17 mouse cellular contexts compared by ENCODE assay signal in genomic region chr11:102599912-102600311, GRCm38 (mm10). TPM values are rescaled to one million over a fixed set of nuclear protein-coding genes. Genes with fewer than 3 reads are reported as not detected.
DNase-seq lines count a peak whose midpoint lies in the region; ATAC-seq and TF ChIP-seq lines count a peak whose summit lies in the region.
"Had no signal": no experiment of that assay in that cellular context is flagged by ENCODE, and none has a peak within 500 bp of the region (broad histone marks: within the 10 kb centered on the region; RNA-seq: fewer than 3 reads in every experiment).

No protein-coding gene starts in this region.

- no peak overlapping the region for H3K27ac ChIP-seq in hindbrain, postnatal 0 days
- no peak overlapping the region for H3K27ac ChIP-seq in hindbrain, embryonic 14.5 days
- no peak overlapping the region for H3K27ac ChIP-seq in lung, postnatal 0 days (ENCODE audit: low read length)
- no peak overlapping the region for H3K27ac ChIP-seq in MEL (ENCODE audit: control insufficient read depth, low read depth, low read length)
- no peak overlapping the region for H3K27ac ChIP-seq in thymus, adult 2 months (ENCODE audit: control insufficient read depth, insufficient read depth, low read length)
- H3K27ac ChIP-seq: limb, embryonic 15.5 days; stomach, embryonic 15.5 days had no signal

- TF ChIP-seq RAD21 in MEL (IDR thresholded peaks at IDR 0.05; ENCODE audit: low read depth, low read length): peak; percentile 41

- no peak for TF ChIP-seq POLR2A in MEL (IDR thresholded peaks at IDR 0.05; ENCODE audit: control insufficient read depth in 1 of 2, insufficient read depth in 1 of 2, low read depth in 1 of 2, low read length in 2 of 2, poor library complexity in 1 of 2)
- no peak for TF ChIP-seq POLR2A in thymus, adult 2 months (IDR thresholded peaks at IDR 0.05; ENCODE audit: control insufficient read depth, extremely low read depth, insufficient read depth, low read length, poor library complexity)

- no peaks in the 10 kb centered on the region for H3K36me3 ChIP-seq in hindbrain, postnatal 0 days (ENCODE audit: insufficient read depth, low read length)
- H3K36me3 ChIP-seq in hindbrain, embryonic 14.5 days (replicated peaks; ENCODE audit: control insufficient read depth, insufficient read depth): no peaks in the 10 kb centered on the region
- H3K36me3 ChIP-seq in lung, postnatal 0 days (ENCODE audit: insufficient read depth, low read length): no peaks in the 10 kb centered on the region
- no peaks in the 10 kb centered on the region for H3K36me3 ChIP-seq in MEL (ENCODE audit: control insufficient read depth in 1 of 2, insufficient read depth in 2 of 2, low read length in 2 of 2)
- H3K36me3 ChIP-seq in thymus, adult 2 months (ENCODE audit: control insufficient read depth, insufficient read depth, low read length): no peaks in the 10 kb centered on the region
- H3K36me3 ChIP-seq: limb, embryonic 15.5 days; stomach, embryonic 15.5 days had no signal

- no peak overlapping the region for H3K9ac ChIP-seq in hindbrain, postnatal 0 days (replicated peaks; ENCODE audit: low read length)
- no peak overlapping the region for H3K9ac ChIP-seq in hindbrain, embryonic 14.5 days
- no peak overlapping the region for H3K9ac ChIP-seq in lung, postnatal 0 days (replicated peaks; ENCODE audit: low read depth)
- H3K9ac ChIP-seq in MEL (ENCODE audit: control insufficient read depth, low read depth, low read length, poor library complexity, severe bottlenecking): no peak overlapping the region
- H3K9ac ChIP-seq: limb, embryonic 15.5 days; stomach, embryonic 15.5 days had no signal

- no peak overlapping the region for H3K4me3 ChIP-seq in hindbrain, postnatal 0 days (ENCODE audit: low read length)
- H3K4me3 ChIP-seq in hindbrain, embryonic 14.5 days (replicated peaks; ENCODE audit: low read length): no peak overlapping the region
- H3K4me3 ChIP-seq in lung, postnatal 0 days (ENCODE audit: low read depth, low read length): no peak overlapping the region
- H3K4me3 ChIP-seq in MEL (ENCODE audit: control insufficient read depth in 1 of 2, insufficient read depth in 1 of 2, low read depth in 2 of 2, low read length in 2 of 2): no peak overlapping the region
- H3K4me3 ChIP-seq in thymus, adult 2 months (ENCODE audit: control insufficient read depth, insufficient read depth, low read length): no peak overlapping the region
- H3K4me3 ChIP-seq: erythroblast, embryonic 14.5 days; limb, embryonic 15.5 days; myocyte; stomach, embryonic 15.5 days had no signal

- peak; percentile 18 for DNase-seq in hindbrain, postnatal 0 days (ENCODE audit: low spot score)
- no peak for DNase-seq in hindbrain, embryonic 14.5 days (ENCODE audit: low spot score)
- peak; percentile 61 for DNase-seq in lung, postnatal 0 days (ENCODE audit: low spot score)
- no peak for DNase-seq in lung, postnatal 25 days (ENCODE audit: low spot score)
- DNase-seq in MEL (ENCODE audit: low read depth, low spot score): peak; percentile 64
- peak; percentile 42 for DNase-seq in mesoderm, embryonic 11.5 days (ENCODE audit: low read depth, low spot score)
- no peak for DNase-seq in thymus, adult 2 months
- DNase-seq: cerebellum, postnatal 36 days; heart, adult 11 months; heart, postnatal 14 days; right cerebral cortex, postnatal 4 days; thymus, postnatal 4 days had no signal

- H3K9me3 ChIP-seq in hindbrain, postnatal 0 days (ENCODE audit: low read length): no peaks in the 10 kb centered on the region
- H3K9me3 ChIP-seq in hindbrain, embryonic 14.5 days (ENCODE audit: control insufficient read depth, low read length): no peaks in the 10 kb centered on the region
- H3K9me3 ChIP-seq in lung, postnatal 0 days (ENCODE audit: low read length): no peaks in the 10 kb centered on the region
- no peaks in the 10 kb centered on the region for H3K9me3 ChIP-seq in MEL (replicated peaks; ENCODE audit: insufficient read depth, low read length)
- H3K9me3 ChIP-seq: limb, embryonic 15.5 days; stomach, embryonic 15.5 days had no signal

- TF ChIP-seq CTCF in hindbrain, postnatal 0 days (IDR thresholded peaks at IDR 0.05; ENCODE audit: low read depth): peak; percentile 30; the same call in 1 of the 2 replicates
- peak; percentile 58 for TF ChIP-seq CTCF in lung, postnatal 0 days (IDR thresholded peaks at IDR 0.05)
- TF ChIP-seq CTCF in MEL (IDR thresholded peaks at IDR 0.05 in 2 of 3, conservative IDR thresholded peaks at IDR 0.05 in 1 of 3; ENCODE audit: control insufficient read depth in 1 of 3, insufficient read depth in 1 of 3, low read depth in 2 of 3, low read length in 3 of 3, poor library complexity in 1 of 3, severe bottlenecking in 1 of 3): peak; percentile 24 to 58 (median 58); a peak in 4 of 6 replicates
- no peak for TF ChIP-seq CTCF in thymus, adult 2 months (IDR thresholded peaks at IDR 0.05; ENCODE audit: borderline replicate concordance, control insufficient read depth, extremely low read depth, insufficient read depth, low read length, poor library complexity)

- no peaks in the 10 kb centered on the region for H3K27me3 ChIP-seq in hindbrain, postnatal 0 days (ENCODE audit: insufficient read depth, low read length)
- no peaks in the 10 kb centered on the region for H3K27me3 ChIP-seq in hindbrain, embryonic 14.5 days (ENCODE audit: control insufficient read depth, insufficient read depth, low read length)
- no peaks in the 10 kb centered on the region for H3K27me3 ChIP-seq in lung, postnatal 0 days (replicated peaks; ENCODE audit: insufficient read depth, low read length)
- H3K27me3 ChIP-seq in MEL (ENCODE audit: control insufficient read depth in 1 of 2, insufficient read depth in 2 of 2, low read length in 2 of 2): peaks cover 19% of the 10 kb centered on the region in 2 experiments
- H3K27me3 ChIP-seq in thymus, adult 2 months (ENCODE audit: control insufficient read depth, insufficient read depth, low read length): peaks cover 4% of the 10 kb centered on the region; the same call in 1 of the 2 replicates
- H3K27me3 ChIP-seq: limb, embryonic 15.5 days; stomach, embryonic 15.5 days had no signal

- H3K4me1 ChIP-seq in hindbrain, postnatal 0 days (ENCODE audit: insufficient read depth, low read length): no peaks in the 10 kb centered on the region
- H3K4me1 ChIP-seq in hindbrain, embryonic 14.5 days (replicated peaks; ENCODE audit: control insufficient read depth, insufficient read depth, low read length): no peaks in the 10 kb centered on the region
- H3K4me1 ChIP-seq in lung, postnatal 0 days (ENCODE audit: insufficient read depth, low read depth, low read length): no peaks in the 10 kb centered on the region
- no peaks in the 10 kb centered on the region for H3K4me1 ChIP-seq in MEL (ENCODE audit: control insufficient read depth in 1 of 2, insufficient read depth in 2 of 2, low read length in 2 of 2)
- H3K4me1 ChIP-seq in thymus, adult 2 months (replicated peaks; ENCODE audit: control insufficient read depth, insufficient read depth, low read length): no peaks in the 10 kb centered on the region

- ATAC-seq in hindbrain, postnatal 0 days: no peak
- ATAC-seq in hindbrain, embryonic 14.5 days (ENCODE audit: low FRiP score): no peak
- no peak for ATAC-seq in lung, postnatal 0 days

- H3K4me2 ChIP-seq in hindbrain, postnatal 0 days (ENCODE audit: low read depth, low read length): no peak overlapping the region
- H3K4me2 ChIP-seq in hindbrain, embryonic 14.5 days (replicated peaks): no peak overlapping the region
- H3K4me2 ChIP-seq in lung, postnatal 0 days (replicated peaks; ENCODE audit: low read depth, low read length): no peak overlapping the region
- H3K4me2 ChIP-seq: limb, embryonic 15.5 days; stomach, embryonic 15.5 days had no signal

- H3K79me2 ChIP-seq in MEL (ENCODE audit: control insufficient read depth, insufficient read depth, low read length, poor library complexity): no peaks in the 10 kb centered on the region

- WGBS in hindbrain, postnatal 0 days: 90% methylated on average over 3 of the region's 3 CpGs
- 89% methylated on average over 3 of the region's 3 CpGs for WGBS in hindbrain, embryonic 14.5 days
- 87% methylated on average over 3 of the region's 3 CpGs for WGBS in lung, postnatal 0 days
- WGBS in thymus, adult 2 months: 83% methylated on average over 3 of the region's 3 CpGs

- no peak for TF ChIP-seq EP300 in lung, postnatal 0 days (IDR thresholded peaks at IDR 0.05)
- no peak for TF ChIP-seq EP300 in MEL (IDR thresholded peaks at IDR 0.05; ENCODE audit: low read depth in 1 of 2, low read length in 2 of 2)

TF ChIP-seq in MEL, 35 proteins besides CTCF, POLR2A, EP300 and RAD21 (continues in another document):
- no peak for TF ChIP-seq ZMIZ1 (IDR thresholded peaks at IDR 0.05; ENCODE audit: low read depth, low read length)

RNA-seq across cellular contexts. Expression of gene Fzd2, which starts 4.3 kb away (rescaled TPM):
- 31.7 and 34.5 TPM in 2 replicates for total RNA-seq in hindbrain, postnatal 0 days (2014; rRNA removed)
- polyA plus RNA-seq in hindbrain, postnatal 0 days (2015; fragmentation: Nextera tagmentation; extraction: Ambion mirVana): 6.0 and 6.5 TPM in 2 replicates
- 8.2 and 9.2 TPM in 2 replicates for polyA plus RNA-seq in hindbrain, embryonic 14.5 days (2014; fragmentation: Nextera tagmentation; extraction: Ambion mirVana)
- polyA plus RNA-seq in lung, postnatal 0 days (2015; fragmentation: Nextera tagmentation; extraction: Ambion mirVana): 19.6 and 20.8 TPM in 2 replicates
- not detected in 2 replicates for total RNA-seq in MEL (2012; rRNA removed)
- polyA plus RNA-seq in MEL (2012; ENCODE audit: insufficient read depth in 1 of 2, insufficient read length in 2 of 2, low read depth in 1 of 2, low replicate concordance in 2 of 2, missing spikeins in 1 of 2): not detected
- 7.2 and 10.2 TPM in 2 replicates for polyA plus RNA-seq in thymus, adult 2 months (2012; rRNA removed)
- total RNA-seq: megakaryocyte, adult 5-6 weeks had no signal
- polyA plus RNA-seq: erythroblast, embryonic 14.5 days had no signal

RNA-seq across cellular contexts. Expression of gene Gm11627, which starts 20.7 kb away (rescaled TPM):
- total RNA-seq in hindbrain, postnatal 0 days (2014; rRNA removed): 2.0 TPM in 1 of 2 replicates, not detected in the other
- polyA plus RNA-seq in hindbrain, postnatal 0 days (2015; fragmentation: Nextera tagmentation; extraction: Ambion mirVana): 5.2 TPM in 2 replicates
- polyA plus RNA-seq in hindbrain, embryonic 14.5 days (2014; fragmentation: Nextera tagmentation; extraction: Ambion mirVana): 3.7 and 4.3 TPM in 2 replicates
- 8.0 and 11.4 TPM in 2 replicates for polyA plus RNA-seq in lung, postnatal 0 days (2015; fragmentation: Nextera tagmentation; extraction: Ambion mirVana)
- 0.33 and 0.35 TPM in 2 replicates for total RNA-seq in MEL (2012; rRNA removed)
- polyA plus RNA-seq in MEL (2012; ENCODE audit: insufficient read depth in 1 of 2, insufficient read length in 2 of 2, low read depth in 1 of 2, low replicate concordance in 2 of 2, missing spikeins in 1 of 2): under 1 TPM in 1 of 2 experiments, not detected in 1; 0.13 TPM
- polyA plus RNA-seq in thymus, adult 2 months (2012; rRNA removed): 0.71 TPM in 1 of 2 replicates, not detected in the other
- total RNA-seq: megakaryocyte, adult 5-6 weeks had no signal
- polyA plus RNA-seq: erythroblast, embryonic 14.5 days had no signal

RNA-seq across cellular contexts. Expression of gene Gpatch8, which starts 43.7 kb away (rescaled TPM):
- 21.0 and 21.3 TPM in 2 replicates for total RNA-seq in hindbrain, postnatal 0 days (2014; rRNA removed)
- 48.9 and 50.6 TPM in 2 replicates for polyA plus RNA-seq in hindbrain, postnatal 0 days (2015; fragmentation: Nextera tagmentation; extraction: Ambion mirVana)
- polyA plus RNA-seq in hindbrain, embryonic 14.5 days (2014; fragmentation: Nextera tagmentation; extraction: Ambion mirVana): 48.2 and 55.3 TPM in 2 replicates
- 25.3 and 27.4 TPM in 2 replicates for polyA plus RNA-seq in lung, postnatal 0 days (2015; fragmentation: Nextera tagmentation; extraction: Ambion mirVana)
- 17.9 and 20.3 TPM in 2 replicates for total RNA-seq in MEL (2012; rRNA removed)
- 10 to 100 TPM; 25.8 to 29.7 TPM for polyA plus RNA-seq in MEL (2012; ENCODE audit: insufficient read depth in 1 of 2, insufficient read length in 2 of 2, low read depth in 1 of 2, low replicate concordance in 2 of 2, missing spikeins in 1 of 2)
- polyA plus RNA-seq in thymus, adult 2 months (2012; rRNA removed): 34.5 and 36.3 TPM in 2 replicates

Comparison
In these comparisons a context has a peak if more than half of its experiments do, and no peak if none do; other contexts are left out.
1. DNase-seq: peak in hindbrain, postnatal 0 days (single experiment), lung, postnatal 0 days (single experiment), MEL (single experiment) and mesoderm, embryonic 11.5 days (single experiment); none in hindbrain, embryonic 14.5 days (single experiment), lung, postnatal 25 days (single experiment) and thymus, adult 2 months (single experiment).